Mouse (Mus musculus): ENCODE measurements around the gene Atl3. TPM values are rescaled to one million over a fixed set of nuclear protein-coding genes. Genes with fewer than 3 reads are reported as not detected.
A peak's percentile ranks its signal among the peaks of the same experiment; 100 is the strongest.

The Atl3 gene
- total RNA-seq, 2 experiments from 2014 or later, result 12.6 to 17.2 TPM

- DNase-seq, result no peak
Measured at GRCm38 (mm10) chr19:7559986-7560385, 66.1 kb downstream of the Atl3 start.

DNA sequence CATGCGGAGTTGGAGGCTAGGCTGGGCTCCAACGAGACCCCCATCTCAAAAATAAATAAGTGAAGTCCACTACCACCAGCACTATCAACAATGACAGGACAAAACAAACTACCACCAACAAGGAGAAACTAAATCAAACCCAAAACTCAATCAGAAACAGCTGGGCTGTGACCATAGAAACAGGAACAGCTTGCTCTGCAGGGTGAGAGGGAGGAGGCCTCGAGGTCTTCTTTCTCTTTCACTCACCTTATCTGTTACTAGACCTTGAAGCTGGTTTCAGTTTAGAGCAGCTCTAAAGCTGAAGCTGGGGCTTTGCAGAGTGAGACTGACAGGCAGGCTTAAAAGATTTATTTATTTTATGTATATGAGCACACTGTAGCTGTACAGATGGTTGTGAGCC lies 67.6 kb downstream of the Atl3 start:
- DNase-seq, result no peak

GRCm38 (mm10) chr19:7562601-7563129 lies 68.8 kb downstream of the Atl3 start:
- peak in 1 of 2 experiments; percentile 31 for DNase-seq

- DNase-seq, result no peak
Measured at GRCm38 (mm10) chr19:7563676-7564075, 69.8 kb downstream of the Atl3 start.

DNA sequence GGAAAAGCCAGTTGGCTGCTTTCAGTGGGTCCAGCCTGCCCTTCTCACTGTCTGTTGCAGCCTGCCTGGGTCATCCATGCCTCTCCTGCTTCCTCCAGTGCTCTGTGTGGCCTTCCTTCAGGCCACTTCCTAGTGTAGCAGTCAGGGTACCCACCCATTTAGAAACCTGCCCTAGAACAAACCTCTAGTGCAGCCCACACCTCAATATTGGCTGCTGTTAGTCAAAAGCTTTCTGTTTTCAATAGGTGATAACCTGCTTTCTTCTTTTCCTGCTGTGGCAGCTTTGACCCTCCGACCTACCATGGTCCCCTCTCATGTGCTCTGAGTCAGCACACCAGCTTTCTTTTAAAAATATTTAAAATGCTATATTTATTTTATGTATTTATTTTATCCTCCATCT lies 70.6 kb downstream of the Atl3 start:
- DNase-seq, result no peak

DNA sequence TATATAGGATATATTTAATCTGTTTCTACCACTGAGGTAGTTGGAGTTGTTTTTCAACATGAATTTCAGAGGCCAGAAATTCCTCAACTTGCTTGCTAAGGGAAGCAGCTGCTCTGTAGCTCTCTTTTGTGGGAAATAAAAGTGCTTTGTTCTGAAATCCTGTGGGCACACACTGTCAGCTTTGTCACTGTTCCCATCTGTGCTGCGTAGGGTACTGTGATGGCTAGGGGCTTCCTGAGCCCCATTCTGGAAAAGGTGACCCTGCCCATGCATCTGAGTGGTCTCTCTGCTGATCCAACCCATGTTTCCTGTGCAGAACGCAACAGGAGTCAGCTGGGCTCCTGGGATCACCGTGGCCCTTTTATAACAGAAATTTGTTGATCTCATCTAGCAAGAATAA lies 73.0 kb downstream of the Atl3 start:
- no peak for DNase-seq

GRCm38 (mm10) chr19:7568364-7568763 lies 74.5 kb downstream of the Atl3 start:
- DNase-seq, result no peak

DNA sequence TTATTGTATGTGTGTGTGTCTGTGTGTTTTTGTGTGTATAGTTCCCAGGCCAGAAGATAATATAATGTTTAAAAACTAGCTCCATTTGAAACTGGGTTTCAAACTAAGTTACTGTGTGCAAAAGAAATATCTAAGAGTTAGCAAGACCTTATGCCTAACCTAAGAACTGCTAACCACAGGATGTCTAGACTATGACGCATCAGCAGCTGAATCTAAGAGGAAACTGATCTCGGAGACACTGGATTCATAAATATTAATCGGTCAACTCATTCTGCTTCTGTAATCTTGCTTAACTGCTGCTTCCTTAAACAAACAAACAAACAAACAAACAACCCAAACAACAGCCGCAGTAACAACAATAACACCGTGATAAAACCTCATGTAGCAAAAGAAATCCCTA lies 75.8 kb downstream of the Atl3 start:
- no peak for DNase-seq

GRCm38 (mm10) chr19:7576180-7576579 lies 82.3 kb downstream of the Atl3 start:
- no peak for DNase-seq

DNA sequence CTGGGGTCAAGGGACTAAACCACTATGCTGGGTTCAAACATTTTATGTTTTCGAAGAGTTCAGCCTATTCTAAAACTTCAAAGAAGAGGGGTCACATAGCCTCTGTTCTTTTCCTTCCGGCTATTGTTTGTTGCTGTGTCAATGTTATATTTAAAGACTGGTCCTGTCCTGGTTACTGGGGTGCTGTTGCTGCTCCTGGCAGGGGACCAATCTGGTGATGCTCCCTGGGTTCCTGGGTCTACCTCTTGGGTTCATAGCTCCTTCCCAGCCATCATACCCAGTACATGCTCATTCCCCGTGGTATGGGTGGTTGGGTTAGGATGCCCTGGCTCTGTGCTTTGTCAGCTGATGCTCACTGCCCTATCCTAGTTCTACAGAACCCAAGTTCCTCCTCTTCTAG lies 83.9 kb downstream of the Atl3 start:
- DNase-seq, result peak in 1 of 2 experiments; percentile 27

- DNase-seq, result peak in 1 of 2 experiments; percentile 23
Measured at GRCm38 (mm10) chr19:7581042-7581441, 87.2 kb downstream of the Atl3 start.

DNA sequence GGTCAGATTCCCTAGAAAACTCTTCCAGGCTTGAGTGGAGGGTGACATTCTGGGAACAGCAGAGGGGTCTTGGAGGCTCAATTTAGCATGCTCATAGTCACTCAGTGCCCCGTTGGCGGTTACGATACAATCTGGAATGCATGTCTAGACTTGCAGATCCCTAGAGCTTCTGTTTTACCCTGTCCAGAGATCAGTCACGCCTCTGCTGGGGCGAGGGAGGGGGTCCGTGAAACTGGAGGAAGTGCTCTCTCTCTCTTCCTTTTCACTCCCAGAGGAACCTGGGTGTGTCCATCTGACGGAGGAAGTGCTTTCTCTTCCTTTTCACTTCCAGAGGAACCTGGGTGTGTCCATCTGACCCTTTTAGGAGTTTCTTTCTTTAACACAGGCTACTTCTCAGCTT lies 89.3 kb downstream of the Atl3 start:
- peak; percentile 44 to 71 for DNase-seq

DNA sequence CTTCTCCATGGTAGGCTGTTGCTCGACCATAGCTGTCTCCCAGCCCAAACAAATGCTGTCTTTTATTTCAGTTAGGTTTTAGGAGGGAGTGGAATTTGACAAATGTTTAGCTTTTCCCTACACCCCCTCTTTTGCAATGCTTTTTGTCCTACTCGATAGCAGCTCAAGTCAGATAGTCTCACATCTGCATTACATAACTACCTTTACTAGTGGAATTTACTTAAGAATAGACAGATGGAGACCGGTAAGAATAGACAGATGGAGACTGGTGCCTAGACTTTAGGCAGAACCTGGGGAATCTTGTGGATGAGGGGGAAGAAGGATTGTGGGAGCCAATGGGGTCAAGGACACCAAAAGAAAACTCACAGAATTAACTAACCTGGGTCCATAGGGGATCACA lies 89.8 kb downstream of the Atl3 start:
- DNase-seq, result no peak

- peak; percentile 53 to 69 for DNase-seq
Measured at GRCm38 (mm10) chr19:7585279-7585678, 91.4 kb downstream of the Atl3 start.

DNA sequence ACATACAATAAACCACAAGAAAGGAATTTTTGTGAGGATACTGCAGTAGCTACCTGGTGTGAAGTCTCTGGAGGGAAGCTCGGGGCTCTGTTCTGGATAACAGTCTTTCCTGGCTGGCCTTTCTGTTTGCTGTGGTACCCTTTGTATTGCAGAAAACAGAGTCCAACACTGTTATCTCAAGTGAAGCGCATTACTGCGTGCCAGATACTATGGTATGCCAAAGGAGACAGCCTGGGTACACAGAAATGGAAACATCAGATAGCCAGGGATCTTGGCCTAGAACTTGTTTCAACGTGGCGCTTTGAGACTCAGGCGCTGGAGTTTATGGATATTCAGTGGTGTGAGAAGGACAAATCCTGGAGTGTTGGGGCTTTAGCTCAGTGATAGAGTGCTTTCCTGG lies 91.9 kb downstream of the Atl3 start:
- DNase-seq, result peak; percentile 44 to 76

Other genes starting within 250 kb of the Atl3 start
- 1 to 10 TPM; 4.0 to 6.5 TPM for gene Rcor2, start 226.7 kb upstream of the Atl3 start, total RNA-seq (2021)
- gene Mark2, start 152.2 kb upstream of the Atl3 start, total RNA-seq (2021), result 10 to 100 TPM; 43.3 to 49.9 TPM
- 10 to 100 TPM; 12.9 to 14.9 TPM for gene Spindoc, start 111.0 kb upstream of the Atl3 start, total RNA-seq (2021)
- 10 to 100 TPM; 11.5 to 11.8 TPM for gene 2700081O15Rik, start 76.4 kb upstream of the Atl3 start, total RNA-seq (2021)
- gene Rtn3, start 10.8 kb upstream of the Atl3 start, total RNA-seq (2021), result 10 to 100 TPM; 70.9 to 79.7 TPM
- gene Pla2g16, start 63.4 kb downstream of the Atl3 start, total RNA-seq (2021), result 100 to 1,000 TPM; 122 to 149 TPM
- 1 to 10 TPM in 1 of 2 experiments, under 1 TPM in 1; 0.35 to 3.4 TPM for gene Lgals12, start 113.2 kb downstream of the Atl3 start, total RNA-seq (2021)
- gene Hrasls5, start 118.5 kb downstream of the Atl3 start, total RNA-seq (2021), result not detected
- gene Slc22a19, start 217.3 kb downstream of the Atl3 start, total RNA-seq (2021), result not detected